Mouse (Mus musculus) MEL (cell line): ENCODE measurements at regions not wholly inside any gene's neighbourhood (a gene's known extent, or its start where the extent isn't known, plus 50 kb on each side); places are given as distances from the start of the nearest gene placed in this dataset.

Experiments used
- DNase-seq: peaks from one replicate; pipeline ENCODE4 v3.0.0; 2011; ENCODE audit warnings: low read depth, low spot score
- H3K27ac ChIP-seq: 2 replicates; pipeline ENCODE4 v1.5.1; 2012; ENCODE audit warnings: low read depth, mild to moderate bottlenecking, control low read depth, low read length, moderate library complexity; ENCODE audit not compliant: control insufficient read depth
- H3K27me3 ChIP-seq, 2 experiments: fragments of 150-350 bp in 1 of 2; sonication (generic) in 1 of 2; 2 replicates each; pipeline ENCODE4 v1.6.1; 2012; ENCODE audit warnings: low read length in 2 of 2, mild to moderate bottlenecking in 2 of 2, improper control_type of control experiment in 1 of 2, moderate library complexity in 1 of 2; ENCODE audit not compliant: insufficient read depth in 2 of 2, control insufficient read depth in 1 of 2
- H3K36me3 ChIP-seq, 2 experiments: 2 replicates each; pipeline ENCODE4 v1.6.1; 2012 to 2014; ENCODE audit warnings: low read length in 2 of 2, improper control_type of control experiment in 1 of 2, inconsistent platforms in 1 of 2, mild to moderate bottlenecking in 1 of 2; ENCODE audit not compliant: insufficient read depth in 2 of 2, control insufficient read depth in 1 of 2
- H3K4me1 ChIP-seq, 2 experiments: fragments of 150-350 bp in 1 of 2; sonication (generic) in 1 of 2; 2 replicates each; pipeline ENCODE4 v1.6.1; 2012; ENCODE audit warnings: low read length in 2 of 2, improper control_type of control experiment in 1 of 2, mild to moderate bottlenecking in 1 of 2; ENCODE audit not compliant: insufficient read depth in 2 of 2, control insufficient read depth in 1 of 2
- H3K4me3 ChIP-seq, 2 experiments: fragments of 150-350 bp in 1 of 2; sonication (generic) in 1 of 2; 2 replicates each; pipeline ENCODE4 v1.5.1; 2012; ENCODE audit warnings: low read depth in 2 of 2, low read length in 2 of 2, mild to moderate bottlenecking in 2 of 2, moderate library complexity in 2 of 2, control low read depth in 1 of 2, improper control_type of control experiment in 1 of 2; ENCODE audit not compliant: control insufficient read depth in 1 of 2, insufficient read depth in 1 of 2
- H3K79me2 ChIP-seq: 2 replicates; pipeline ENCODE4 v1.6.1; 2012; ENCODE audit warnings: mild to moderate bottlenecking, low read length, moderate library complexity; ENCODE audit not compliant: control insufficient read depth, poor library complexity, insufficient read depth
- H3K9ac ChIP-seq: 2 replicates; pipeline ENCODE4 v1.6.1; 2012; ENCODE audit warnings: low read depth, mild to moderate bottlenecking, control low read depth, low read length, moderate library complexity; ENCODE audit not compliant: control insufficient read depth, poor library complexity, severe bottlenecking
- H3K9me3 ChIP-seq: fragments of 150-350 bp; sonication (generic); replicated peaks from 2 replicates; pipeline ENCODE4 v1.6.1; 2012; ENCODE audit warnings: mild to moderate bottlenecking, low read length, improper control_type of control experiment, moderate library complexity; ENCODE audit not compliant: insufficient read depth
- CHD2 ChIP-seq: IDR thresholded peaks from 2 replicates; pipeline ENCODE4 v1.6.1; 2011; ENCODE audit warnings: low read length, improper control_type of control experiment
- E2F4 ChIP-seq: IDR thresholded peaks from 2 replicates; pipeline ENCODE4 v1.6.1; 2011; ENCODE audit warnings: low read depth, low read length, improper control_type of control experiment, borderline replicate concordance
- ELF1 ChIP-seq: IDR thresholded peaks from 2 replicates; pipeline ENCODE4 v1.6.1; 2014; ENCODE audit warnings: low read depth, mild to moderate bottlenecking, inconsistent platforms, low read length, improper control_type of control experiment, moderate library complexity
- EP300 ChIP-seq, 2 experiments: IDR thresholded peaks; 2 replicates each; pipeline ENCODE4 v1.6.1; 2011; ENCODE audit warnings: improper control_type of control experiment in 2 of 2, low read length in 2 of 2, low read depth in 1 of 2, mild to moderate bottlenecking in 1 of 2
- GABPA ChIP-seq: IDR thresholded peaks from 2 replicates; pipeline ENCODE4 v1.6.1; 2012; ENCODE audit warnings: low read depth, mild to moderate bottlenecking, inconsistent platforms, low read length, improper control_type of control experiment, moderate library complexity
- GATA1 ChIP-seq: IDR thresholded peaks from 2 replicates; pipeline ENCODE4 v1.6.1; 2011; ENCODE audit warnings: low read depth, low read length, improper control_type of control experiment
- JUND ChIP-seq: IDR thresholded peaks from 2 replicates; pipeline ENCODE4 v1.6.1; 2011; ENCODE audit warnings: low read depth, mild to moderate bottlenecking, improper control_type of control experiment, low read length
- MAFK ChIP-seq: IDR thresholded peaks from 2 replicates; pipeline ENCODE4 v1.6.1; 2011; ENCODE audit warnings: low read depth, mild to moderate bottlenecking, low read length, improper control_type of control experiment, borderline replicate concordance
- MAX ChIP-seq: IDR thresholded peaks from 2 replicates; pipeline ENCODE4 v1.6.1; 2011; ENCODE audit warnings: low read length, improper control_type of control experiment
- MAZ ChIP-seq: IDR thresholded peaks from 2 replicates; pipeline ENCODE4 v1.6.1; 2012; ENCODE audit warnings: low read depth, mild to moderate bottlenecking, inconsistent platforms, low read length, improper control_type of control experiment
- NRF1 ChIP-seq: IDR thresholded peaks from 2 replicates; pipeline ENCODE4 v1.6.1; 2014; ENCODE audit warnings: low read depth, mild to moderate bottlenecking, inconsistent platforms, low read length, improper control_type of control experiment, moderate library complexity; ENCODE audit not compliant: poor library complexity, insufficient read depth, severe bottlenecking
- POLR2AphosphoS2 ChIP-seq: IDR thresholded peaks from 2 replicates; pipeline ENCODE4 v1.6.1; 2011; ENCODE audit warnings: low read length, improper control_type of control experiment
- POLR2AphosphoS5 ChIP-seq: IDR thresholded peaks from 2 replicates; pipeline ENCODE4 v1.6.1; 2012; ENCODE audit warnings: low read depth, borderline replicate concordance, mild to moderate bottlenecking, inconsistent platforms, low read length, moderate library complexity, mixed read lengths
- SIN3A ChIP-seq: IDR thresholded peaks from 2 replicates; pipeline ENCODE4 v1.6.1; 2012; ENCODE audit warnings: low read length, improper control_type of control experiment, inconsistent platforms
- TAL1 ChIP-seq: IDR thresholded peaks from 2 replicates; pipeline ENCODE4 v1.6.1; 2012; ENCODE audit warnings: mild to moderate bottlenecking, inconsistent platforms, low read length, moderate library complexity, mixed read lengths
- TCF12 ChIP-seq: IDR thresholded peaks from 2 replicates; pipeline ENCODE4 v1.6.1; 2014; ENCODE audit warnings: low read depth, mild to moderate bottlenecking, inconsistent platforms, low read length, improper control_type of control experiment, moderate library complexity
- UBTF ChIP-seq: IDR thresholded peaks from 2 replicates; pipeline ENCODE4 v1.6.1; 2012; ENCODE audit warnings: low read depth, mild to moderate bottlenecking, inconsistent platforms, low read length, improper control_type of control experiment, moderate library complexity, borderline replicate concordance; ENCODE audit not compliant: insufficient read depth
- ZC3H11A ChIP-seq: IDR thresholded peaks from 2 replicates; pipeline ENCODE4 v1.6.1; 2012; ENCODE audit warnings: low read depth, mild to moderate bottlenecking, inconsistent platforms, low read length, improper control_type of control experiment
- ZKSCAN1 ChIP-seq: IDR thresholded peaks from 2 replicates; pipeline ENCODE4 v1.6.1; 2012; ENCODE audit warnings: low read depth, mild to moderate bottlenecking, inconsistent platforms, low read length, improper control_type of control experiment, moderate library complexity

DNA sequence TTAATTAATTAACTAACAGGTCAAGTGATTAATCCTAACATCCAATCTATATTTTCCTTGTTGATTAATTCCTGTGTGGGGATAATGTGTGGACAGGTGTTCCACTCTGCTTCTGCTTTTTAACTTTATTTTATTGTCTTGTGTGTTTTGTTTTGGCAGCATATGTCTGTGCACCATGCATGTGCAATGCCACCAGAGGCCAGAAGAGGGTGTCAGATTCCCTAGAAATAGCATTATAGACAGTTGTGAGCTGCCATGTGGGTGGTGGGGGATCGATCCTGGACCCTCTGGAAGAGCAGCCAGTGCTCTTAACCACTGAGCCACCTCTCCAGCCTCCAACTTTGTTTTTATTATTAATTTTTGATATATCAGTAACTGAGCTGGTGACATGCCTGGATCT, 65.6 kb downstream of the En1 start:
- Histone ChIP-seq H3K4me3 (no peak overlapping the region), H3K27ac (no peak overlapping the region), H3K36me3 (no peaks in the 10 kb centered on the region), H3K27me3 (no peaks in the 10 kb centered on the region), H3K4me1 (no peaks in the 10 kb centered on the region), H3K9me3 (no peaks in the 10 kb centered on the region), H3K79me2 (no peaks in the 10 kb centered on the region), H3K9ac (no peak overlapping the region)
- DNase-seq = no peak
- TF ChIP-seq GATA1 = no peak
- no peak for TF ChIP-seq TAL1
- no peak for TF ChIP-seq ELF1
- no peak for TF ChIP-seq POLR2AphosphoS2
- TF ChIP-seq NRF1 = no peak
- TF ChIP-seq ZKSCAN1 = no peak
- no peak for TF ChIP-seq GABPA

DNA sequence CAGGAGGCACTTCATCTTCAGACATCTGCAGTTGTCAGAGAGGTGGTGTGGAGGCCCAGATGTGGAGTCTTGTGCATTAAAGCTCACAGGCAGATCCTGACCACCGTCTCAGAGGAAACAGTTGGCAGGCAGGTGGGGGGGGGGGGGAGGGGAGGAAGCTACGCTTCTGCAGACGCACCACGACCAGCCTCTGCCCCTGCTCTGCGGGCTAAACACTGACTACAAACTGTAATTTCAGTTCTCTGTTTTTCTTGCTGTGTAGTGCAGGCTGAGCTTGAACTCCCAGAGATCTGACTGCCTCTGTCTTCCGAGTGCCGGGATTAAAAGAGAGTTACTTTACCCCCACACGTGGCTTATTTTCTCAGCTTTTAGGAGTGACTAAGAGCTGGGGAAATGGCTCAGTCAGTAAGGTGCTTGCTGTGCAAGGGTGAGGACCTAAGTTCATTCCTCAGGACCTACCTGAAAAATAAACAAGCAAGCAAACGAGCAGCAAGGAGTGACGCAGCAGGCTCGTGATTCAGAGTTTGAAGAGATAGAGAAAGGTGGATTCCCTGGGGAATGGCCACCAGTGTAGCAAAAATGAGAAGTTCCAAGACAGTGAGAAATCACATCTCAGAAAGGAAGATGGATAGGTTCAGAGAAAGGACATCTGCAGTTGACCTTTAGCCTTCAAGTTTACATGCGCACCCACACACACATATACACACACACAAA, 81.5 kb downstream of the En1 start:
- no peak for DNase-seq
- no peak overlapping the region for H3K9ac ChIP-seq
- H3K27me3 ChIP-seq = no peaks in the 10 kb centered on the region
- H3K36me3 ChIP-seq = no peaks in the 10 kb centered on the region
- H3K79me2 ChIP-seq = no peaks in the 10 kb centered on the region
- H3K4me3 ChIP-seq = no peak overlapping the region
- H3K27ac ChIP-seq = no peak overlapping the region
- no peaks in the 10 kb centered on the region for H3K9me3 ChIP-seq
- no peaks in the 10 kb centered on the region for H3K4me1 ChIP-seq
- TF ChIP-seq GATA1 (no peak), MAFK (no peak), EP300 (IDR thresholded peaks at IDR 0.05; ENCODE audit: low read depth in 1 of 2, low read length in 2 of 2) (no peak), CHD2 (no peak), ZKSCAN1 (no peak), POLR2AphosphoS5 (no peak), TCF12 (no peak)

DNA sequence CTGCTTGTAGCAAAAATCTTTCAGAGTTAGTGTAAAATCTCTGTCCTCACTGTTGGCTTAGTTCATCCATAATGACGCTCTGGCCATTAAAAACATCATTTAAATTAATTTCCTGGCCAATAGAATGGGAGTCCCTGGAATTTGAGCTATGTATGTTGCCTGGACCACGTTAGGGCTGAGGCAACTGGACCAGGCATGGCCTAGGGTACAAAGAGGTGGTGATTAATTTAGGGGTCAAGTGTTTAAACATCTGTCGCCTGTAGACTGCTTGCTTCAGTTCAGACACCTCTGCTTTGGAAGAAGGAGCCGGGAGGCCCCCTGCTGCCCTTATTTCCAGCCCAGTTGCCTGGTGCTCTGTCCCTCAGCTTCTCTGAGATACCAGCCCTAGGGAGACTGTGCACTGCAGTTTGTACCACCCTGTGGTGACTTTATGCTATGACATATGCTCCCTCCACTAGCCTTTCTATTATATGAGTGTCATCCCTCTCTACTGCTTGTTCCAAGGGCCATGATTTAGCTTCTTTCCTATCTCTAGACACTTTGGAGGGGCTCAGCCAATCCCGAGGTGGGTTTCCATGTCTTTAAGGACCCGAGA, 83.5 kb downstream of the En1 start:
- Histone ChIP-seq H3K27me3 (no peaks in the 10 kb centered on the region), H3K4me3 (no peak overlapping the region), H3K9ac (no peak overlapping the region), H3K9me3 (no peaks in the 10 kb centered on the region), H3K79me2 (no peaks in the 10 kb centered on the region), H3K4me1 (no peaks in the 10 kb centered on the region), H3K36me3 (no peaks in the 10 kb centered on the region), H3K27ac (no peak overlapping the region)
- TF ChIP-seq SIN3A (no peak), ZC3H11A (no peak), MAZ (no peak), UBTF (no peak), MAX (no peak), JUND (no peak), E2F4 (no peak)
- no peak for DNase-seq
